Mouse (Mus musculus) gastrocnemius, postnatal 36 days (tissue): ENCODE measurements around the gene 2410004P03Rik. TPM values are rescaled to one million over a fixed set of nuclear protein-coding genes. Genes with fewer than 3 reads are reported as not detected.
"Not testable (repeated sequence)": the region's sequence is repeated elsewhere in the genome, so short reads cannot be mapped to it uniquely, and the experiment has no call there.

Experiments
- DNase-seq, 2 experiments: peaks; one replicate each; pipeline ENCODE4 v3.0.0; 2022
- intact Hi-C: fragments of 180-260 bp; cut with DNase I; formaldehyde crosslinking; loops from one replicate; pipeline ENCODE4 v1.15.1; 2025
- total RNA-seq, 2 experiments: library from RNA; stranded (reverse); gene quantifications; 2 replicates each; pipeline ENCODE4 v1.2.3; 2021

2410004P03Rik gene
- total RNA-seq, 2 experiments from 2014 or later, result not detected

- intact Hi-C loops, result no loop called here
- no peak for DNase-seq
Measured at GRCm38 (mm10) chr12:17024554-17025110, 13.1 kb upstream of the 2410004P03Rik start.

GRCm38 (mm10) chr12:17022145-17022544 lies 10.6 kb upstream of the 2410004P03Rik start:
- intact Hi-C loops, result no loop called here

GRCm38 (mm10) chr12:17021125-17021524 lies 9.6 kb upstream of the 2410004P03Rik start:
- DNase-seq, intact Hi-C loops: not testable (repeated sequence)

More at GRCm38 (mm10) chr12:17022145-17022544, 10.6 kb upstream of the 2410004P03Rik start:
- no peak for DNase-seq

- DNase-seq, result peak; percentile 35 to 37
- intact Hi-C loops, result loop anchor here (5.0 kb wide), 1 partner anchor 239 kb away; no protein-coding TSS in a partner anchor
Measured at GRCm38 (mm10) chr12:17018468-17018867, 6.9 kb upstream of the 2410004P03Rik start.

GRCm38 (mm10) chr12:17015711-17016110 lies 4.2 kb upstream of the 2410004P03Rik start:
- intact Hi-C loops, result loop anchor here (5.0 kb wide), 1 partner anchor 242 kb away; no protein-coding TSS in a partner anchor
- DNase-seq, result no peak

- DNase-seq, result no peak
- intact Hi-C loops, result loop anchor here (5.0 kb wide), 1 partner anchor 295 kb away; no protein-coding TSS in a partner anchor
Measured at GRCm38 (mm10) chr12:17012067-17012899, 756 bp upstream of the 2410004P03Rik start.

GRCm38 (mm10) chr12:17009466-17009865 lies 2.1 kb downstream of the 2410004P03Rik start:
- no peak for DNase-seq
- intact Hi-C loops, result no loop called here

- intact Hi-C loops, result no loop called here
- DNase-seq, result no peak
Measured at GRCm38 (mm10) chr12:17001211-17001610, 10.3 kb downstream of the 2410004P03Rik start.

GRCm38 (mm10) chr12:17000628-17001027 lies 10.9 kb downstream of the 2410004P03Rik start:
- no peak for DNase-seq
- intact Hi-C loops, result no loop called here

- DNase-seq, result peak; percentile 78 to 86
- intact Hi-C loops, result no loop called here
Measured at GRCm38 (mm10) chr12:16999739-17000497, 11.6 kb downstream of the 2410004P03Rik start, which contains the start of gene Pqlc3. Pqlc3 (minus strand) TSS chr12:17000408.

- intact Hi-C loops, result no loop called here
- no peak for DNase-seq
Measured at GRCm38 (mm10) chr12:16999146-16999545, 12.4 kb downstream of the 2410004P03Rik start.

- intact Hi-C loops, result no loop called here
- no peak for DNase-seq
Measured at GRCm38 (mm10) chr12:16996886-16997462, 14.6 kb downstream of the 2410004P03Rik start.

GRCm38 (mm10) chr12:16996281-16996680 lies 15.2 kb downstream of the 2410004P03Rik start:
- no peak for DNase-seq

GRCm38 (mm10) chr12:16994291-16994690 lies 17.2 kb downstream of the 2410004P03Rik start:
- intact Hi-C loops, result loop anchor here (5.0 kb wide), 1 partner anchor 42 kb away; no protein-coding TSS in a partner anchor
- DNase-seq, result no peak

More at GRCm38 (mm10) chr12:16996281-16996680, 15.2 kb downstream of the 2410004P03Rik start:
- intact Hi-C loops, result no loop called here

GRCm38 (mm10) chr12:16992355-16992754 lies 19.2 kb downstream of the 2410004P03Rik start:
- DNase-seq, result no peak
- intact Hi-C loops, result loop anchor here (5.0 kb wide), 1 partner anchor 40 kb away; no protein-coding TSS in a partner anchor

GRCm38 (mm10) chr12:16991376-16991775 lies 20.2 kb downstream of the 2410004P03Rik start:
- no peak for DNase-seq
- intact Hi-C loops, result loop anchor here (5.0 kb wide), 1 partner anchor 39 kb away; no protein-coding TSS in a partner anchor

GRCm38 (mm10) chr12:16985778-16986177 lies 25.7 kb downstream of the 2410004P03Rik start:
- DNase-seq, result no peak
- intact Hi-C loops, result no loop called here

- intact Hi-C loops, result no loop called here
- no peak for DNase-seq
Measured at GRCm38 (mm10) chr12:16977120-16977519, 34.4 kb downstream of the 2410004P03Rik start.

GRCm38 (mm10) chr12:16966811-16967210 lies 44.7 kb downstream of the 2410004P03Rik start:
- no peak for DNase-seq
- intact Hi-C loops, result no loop called here

GRCm38 (mm10) chr12:16963354-16963753 lies 48.2 kb downstream of the 2410004P03Rik start:
- no peak for DNase-seq
- intact Hi-C loops, result no loop called here
